Comparison of ENCODE assay signal across 17 mouse cellular contexts in the genomic region with DNA sequence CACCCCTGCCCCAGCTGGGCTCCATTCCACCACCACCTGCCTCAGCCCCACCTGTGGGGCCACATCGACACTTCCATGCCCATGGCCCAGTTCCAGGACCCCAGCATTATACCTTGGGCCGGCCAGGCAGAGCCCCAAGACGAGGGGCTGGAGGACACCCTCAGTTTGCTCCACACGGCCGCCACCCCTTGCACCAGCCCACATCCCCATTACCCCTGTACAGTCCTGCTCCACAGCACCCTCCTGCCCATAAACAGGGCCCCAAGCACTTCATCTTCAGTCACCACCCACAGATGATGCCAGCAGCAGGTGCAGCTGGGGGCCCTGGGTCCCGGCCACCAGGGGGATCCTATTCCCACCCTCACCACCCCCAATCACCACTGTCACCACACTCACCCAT.
"Had no signal": no experiment of that assay in that cellular context is flagged by ENCODE, and none has a peak within 500 bp of the region (broad histone marks: within the 10 kb centered on the region; RNA-seq: fewer than 3 reads in every experiment).

No protein-coding gene starts in this region.

- DNase-seq: kidney, adult 18-20 months; kidney, adult 9 months; kidney, postnatal 14 days; kidney, postnatal 4 days; left cerebral cortex, postnatal 4 days; lung, adult 2 months; lung, postnatal 14 days; lung, postnatal 4 days; midbrain, embryonic 14.5 days; thymus, adult 18-20 months; thymus, postnatal 36 days had no signal

- ATAC-seq: liver, embryonic 12.5 days had no signal

- H3K9me3 ChIP-seq: limb, embryonic 12.5 days; limb, embryonic 15.5 days; liver, embryonic 12.5 days; liver, embryonic 15.5 days; neural tube, embryonic 12.5 days; neural tube, embryonic 15.5 days had no signal

- H3K27ac ChIP-seq: limb, embryonic 12.5 days; limb, embryonic 15.5 days; liver, embryonic 12.5 days; liver, embryonic 15.5 days; neural tube, embryonic 12.5 days; neural tube, embryonic 15.5 days had no signal

- H3K9ac ChIP-seq: limb, embryonic 12.5 days; limb, embryonic 15.5 days; liver, embryonic 12.5 days; liver, embryonic 15.5 days; neural tube, embryonic 12.5 days; neural tube, embryonic 15.5 days had no signal

- H3K36me3 ChIP-seq: limb, embryonic 12.5 days; limb, embryonic 15.5 days; liver, embryonic 12.5 days; liver, embryonic 15.5 days; neural tube, embryonic 12.5 days had no signal

- H3K4me2 ChIP-seq: limb, embryonic 12.5 days; limb, embryonic 15.5 days; liver, embryonic 12.5 days; liver, embryonic 15.5 days; neural tube, embryonic 12.5 days; neural tube, embryonic 15.5 days had no signal

- H3K4me3 ChIP-seq: limb, embryonic 12.5 days; limb, embryonic 15.5 days; liver, embryonic 12.5 days; liver, embryonic 15.5 days; neural tube, embryonic 12.5 days; neural tube, embryonic 15.5 days had no signal

- H3K4me1 ChIP-seq: limb, embryonic 12.5 days; limb, embryonic 15.5 days; neural tube, embryonic 12.5 days; neural tube, embryonic 15.5 days had no signal
